Mouse (Mus musculus): ENCODE data around the gene Ftcd. TPM values are rescaled to one million over a fixed set of nuclear protein-coding genes. Genes with fewer than 3 reads are reported as not detected.

Ftcd gene
- polyA plus RNA-seq, 1 experiment, result not detected

DNA sequence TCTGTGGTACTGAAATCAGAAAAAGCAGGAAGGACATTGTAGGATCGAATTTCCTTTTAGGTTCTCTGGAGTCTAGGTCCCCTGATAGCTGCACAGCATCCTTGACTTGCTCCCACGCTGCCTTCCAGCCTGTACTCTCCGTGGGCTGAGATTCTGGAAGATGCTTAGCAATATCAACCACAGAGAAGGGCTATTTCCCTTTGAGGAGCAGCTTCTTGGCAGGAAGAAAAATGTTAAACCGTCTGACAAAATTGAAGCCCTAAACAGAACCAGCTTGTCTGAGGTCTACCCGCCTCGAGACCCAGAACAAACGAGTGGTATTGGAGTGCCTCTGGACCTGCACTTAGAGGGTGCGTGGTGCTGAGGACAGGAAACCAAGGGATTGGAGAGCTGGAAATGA is 57.2 kb downstream of the Ftcd start:
- no peaks in the 10 kb centered on the region for H3K4me1 ChIP-seq (ENCODE audit: control insufficient read depth, insufficient read depth, low read length)
- no peak overlapping the region for H3K9ac ChIP-seq (ENCODE audit: low read depth, poor library complexity, severe bottlenecking)
- no peaks in the 10 kb centered on the region for H3K36me3 ChIP-seq (ENCODE audit: control insufficient read depth, insufficient read depth, low read length, poor library complexity, severe bottlenecking)
- no peak overlapping the region for H3K27ac ChIP-seq (ENCODE audit: insufficient read depth, low read length)
- TF ChIP-seq CTCF (IDR thresholded peaks at IDR 0.05; ENCODE audit: low read depth, low read length) (no peak), EP300 (IDR thresholded peaks at IDR 0.05; ENCODE audit: insufficient read depth, low read depth, low read length) (no peak), POLR2A (IDR thresholded peaks at IDR 0.05; ENCODE audit: insufficient read depth, low read length) (no peak)
- H3K9me3 ChIP-seq (replicated peaks; ENCODE audit: control insufficient read depth, insufficient read depth, low read length, poor library complexity, severe bottlenecking), result no peaks in the 10 kb centered on the region
- H3K4me3 ChIP-seq (ENCODE audit: low read depth, low read length), result no peak overlapping the region
- H3K27me3 ChIP-seq (ENCODE audit: control insufficient read depth, insufficient read depth, low read length, poor library complexity, severe bottlenecking), result no peaks in the 10 kb centered on the region

DNA sequence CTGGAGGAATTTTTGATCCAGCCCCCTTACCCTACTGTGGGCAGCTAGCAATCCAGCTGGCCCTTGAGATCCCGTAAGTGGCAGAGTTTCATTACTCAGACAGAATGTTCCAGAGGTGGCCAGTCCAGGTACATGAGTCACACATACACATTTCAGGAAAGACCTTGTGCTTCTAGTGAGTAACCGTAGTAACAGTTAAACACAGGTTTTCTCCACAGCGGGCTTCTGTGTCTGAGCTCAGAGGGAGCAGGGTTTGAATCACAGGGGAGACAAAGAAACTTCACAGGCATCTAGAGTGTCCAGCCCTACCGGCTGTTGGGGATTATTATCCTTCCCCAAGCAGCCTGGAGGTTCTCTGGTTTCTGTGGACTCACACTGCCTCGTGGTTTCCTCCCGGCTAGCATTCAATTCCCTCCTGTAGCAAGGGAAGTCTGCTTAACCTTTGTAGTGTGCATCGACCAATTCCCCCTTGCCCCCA is 58.7 kb downstream of the Ftcd start:
- Histone ChIP-seq H3K4me3 (ENCODE audit: low read depth, low read length) (no peak overlapping the region), H3K9me3 (replicated peaks; ENCODE audit: control insufficient read depth, insufficient read depth, low read length, poor library complexity, severe bottlenecking) (no peaks in the 10 kb centered on the region), H3K36me3 (ENCODE audit: control insufficient read depth, insufficient read depth, low read length, poor library complexity, severe bottlenecking) (no peaks in the 10 kb centered on the region), H3K4me1 (ENCODE audit: control insufficient read depth, insufficient read depth, low read length) (no peaks in the 10 kb centered on the region), H3K9ac (ENCODE audit: low read depth, poor library complexity, severe bottlenecking) (no peak overlapping the region), H3K27ac (ENCODE audit: insufficient read depth, low read length) (no peak overlapping the region), H3K27me3 (ENCODE audit: control insufficient read depth, insufficient read depth, low read length, poor library complexity, severe bottlenecking) (no peaks in the 10 kb centered on the region)
- TF ChIP-seq CTCF (IDR thresholded peaks at IDR 0.05; ENCODE audit: low read depth, low read length), result no peak
- TF ChIP-seq EP300 (IDR thresholded peaks at IDR 0.05; ENCODE audit: insufficient read depth, low read depth, low read length), result no peak
- no peak for TF ChIP-seq POLR2A (IDR thresholded peaks at IDR 0.05; ENCODE audit: insufficient read depth, low read length)

DNA sequence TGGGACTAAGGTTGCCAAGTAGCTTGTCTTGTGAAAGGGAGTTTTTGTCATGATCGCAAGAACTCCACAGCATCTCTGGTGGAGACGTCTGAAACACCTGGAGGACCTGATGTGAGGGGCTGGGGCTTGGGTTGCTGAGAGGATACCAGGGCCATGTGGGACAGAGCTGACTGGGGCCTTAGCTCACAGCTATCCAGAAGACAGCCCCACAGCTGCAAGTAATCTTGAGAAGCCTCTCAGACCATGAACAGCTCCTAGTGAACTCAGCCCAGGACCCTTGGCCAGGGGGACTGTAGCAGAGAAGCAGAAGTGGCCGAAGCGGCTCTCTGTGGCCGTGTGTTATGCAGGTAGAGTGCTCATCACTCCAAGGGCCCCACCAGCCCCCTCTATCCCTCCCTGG is 59.1 kb downstream of the Ftcd start:
- Histone ChIP-seq H3K9ac (ENCODE audit: low read depth, poor library complexity, severe bottlenecking) (no peak overlapping the region), H3K27me3 (ENCODE audit: control insufficient read depth, insufficient read depth, low read length, poor library complexity, severe bottlenecking) (no peaks in the 10 kb centered on the region), H3K4me1 (ENCODE audit: control insufficient read depth, insufficient read depth, low read length) (no peaks in the 10 kb centered on the region), H3K27ac (ENCODE audit: insufficient read depth, low read length) (no peak overlapping the region), H3K36me3 (ENCODE audit: control insufficient read depth, insufficient read depth, low read length, poor library complexity, severe bottlenecking) (no peaks in the 10 kb centered on the region), H3K4me3 (ENCODE audit: low read depth, low read length) (no peak overlapping the region), H3K9me3 (replicated peaks; ENCODE audit: control insufficient read depth, insufficient read depth, low read length, poor library complexity, severe bottlenecking) (no peaks in the 10 kb centered on the region)
- TF ChIP-seq POLR2A (IDR thresholded peaks at IDR 0.05; ENCODE audit: insufficient read depth, low read length) (no peak), EP300 (IDR thresholded peaks at IDR 0.05; ENCODE audit: insufficient read depth, low read depth, low read length) (no peak), CTCF (IDR thresholded peaks at IDR 0.05; ENCODE audit: low read depth, low read length) (no peak)

DNA sequence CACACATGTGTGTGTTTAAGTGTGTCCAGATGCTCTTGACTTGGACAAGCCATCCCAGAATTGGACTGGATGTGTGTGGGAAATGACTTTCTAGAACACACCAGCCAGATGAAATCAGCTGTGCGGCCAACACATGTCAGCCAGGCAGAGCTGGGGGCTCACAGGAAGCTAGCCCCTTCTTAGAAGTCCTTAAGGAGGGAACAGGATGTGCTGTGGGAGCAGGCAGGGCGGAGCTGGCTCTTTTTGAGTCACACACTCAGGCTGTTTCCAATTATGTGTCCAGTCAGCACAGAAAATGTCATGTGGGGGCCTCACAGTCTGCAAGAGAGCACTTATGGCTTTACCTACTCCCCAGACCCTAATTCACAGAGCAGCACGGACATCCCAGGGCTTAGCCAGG is 60.6 kb downstream of the Ftcd start:
- Histone ChIP-seq H3K9ac (ENCODE audit: low read depth, poor library complexity, severe bottlenecking) (no peak overlapping the region), H3K27ac (ENCODE audit: insufficient read depth, low read length) (no peak overlapping the region), H3K36me3 (ENCODE audit: control insufficient read depth, insufficient read depth, low read length, poor library complexity, severe bottlenecking) (no peaks in the 10 kb centered on the region), H3K4me3 (ENCODE audit: low read depth, low read length) (no peak overlapping the region), H3K9me3 (replicated peaks; ENCODE audit: control insufficient read depth, insufficient read depth, low read length, poor library complexity, severe bottlenecking) (no peaks in the 10 kb centered on the region), H3K4me1 (ENCODE audit: control insufficient read depth, insufficient read depth, low read length) (no peaks in the 10 kb centered on the region), H3K27me3 (ENCODE audit: control insufficient read depth, insufficient read depth, low read length, poor library complexity, severe bottlenecking) (no peaks in the 10 kb centered on the region)
- TF ChIP-seq EP300 (IDR thresholded peaks at IDR 0.05; ENCODE audit: insufficient read depth, low read depth, low read length) (no peak), CTCF (IDR thresholded peaks at IDR 0.05; ENCODE audit: low read depth, low read length) (no peak), POLR2A (IDR thresholded peaks at IDR 0.05; ENCODE audit: insufficient read depth, low read length) (no peak)

DNA sequence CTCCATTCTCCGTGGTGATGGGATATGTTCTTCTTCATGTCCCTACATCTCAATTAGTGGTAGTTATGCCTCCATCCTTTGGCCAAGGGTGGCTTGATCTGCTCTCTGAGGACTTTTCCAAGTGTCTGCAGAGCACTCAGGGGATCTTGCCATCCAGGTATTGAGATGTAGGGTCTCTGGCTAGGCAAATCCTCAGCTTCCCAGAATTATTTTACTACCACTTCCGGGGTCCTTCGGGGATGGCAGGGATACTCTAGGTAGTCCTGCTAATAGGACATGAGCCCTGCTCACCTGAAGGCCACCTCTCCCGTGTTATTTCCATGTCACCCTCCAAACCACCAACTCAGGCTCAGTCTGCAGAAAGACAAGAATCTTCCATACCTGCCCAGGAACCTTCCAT is 61.2 kb downstream of the Ftcd start:
- Histone ChIP-seq H3K36me3 (ENCODE audit: control insufficient read depth, insufficient read depth, low read length, poor library complexity, severe bottlenecking) (no peaks in the 10 kb centered on the region), H3K4me3 (ENCODE audit: low read depth, low read length) (no peak overlapping the region), H3K9me3 (replicated peaks; ENCODE audit: control insufficient read depth, insufficient read depth, low read length, poor library complexity, severe bottlenecking) (no peaks in the 10 kb centered on the region), H3K27me3 (ENCODE audit: control insufficient read depth, insufficient read depth, low read length, poor library complexity, severe bottlenecking) (no peaks in the 10 kb centered on the region), H3K4me1 (ENCODE audit: control insufficient read depth, insufficient read depth, low read length) (no peaks in the 10 kb centered on the region), H3K27ac (ENCODE audit: insufficient read depth, low read length) (no peak overlapping the region), H3K9ac (ENCODE audit: low read depth, poor library complexity, severe bottlenecking) (no peak overlapping the region)
- TF ChIP-seq POLR2A (IDR thresholded peaks at IDR 0.05; ENCODE audit: insufficient read depth, low read length) (no peak), EP300 (IDR thresholded peaks at IDR 0.05; ENCODE audit: insufficient read depth, low read depth, low read length) (no peak), CTCF (IDR thresholded peaks at IDR 0.05; ENCODE audit: low read depth, low read length) (no peak)

Other genes starting within 250 kb of the Ftcd start
- 10.4 and 12.5 TPM in 2 replicates for gene Dip2a, start 230.4 kb upstream of the Ftcd start, polyA plus RNA-seq (2011; ENCODE audit: insufficient read depth, insufficient read length, low read depth, missing spikeins)
- 47.3 and 67.3 TPM in 2 replicates for gene AC141477.1, start 135.2 kb upstream of the Ftcd start, polyA plus RNA-seq (2011; ENCODE audit: insufficient read depth, insufficient read length, low read depth, missing spikeins)
- gene Pcnt, start 132.9 kb upstream of the Ftcd start, polyA plus RNA-seq (2011; ENCODE audit: insufficient read depth, insufficient read length, low read depth, missing spikeins), result 42.2 and 47.0 TPM in 2 replicates
- not detected in 2 replicates for gene 2610028H24Rik, start 126.6 kb upstream of the Ftcd start, polyA plus RNA-seq (2011; ENCODE audit: insufficient read depth, insufficient read length, low read depth, missing spikeins)
- gene Mcm3ap, start 106.7 kb upstream of the Ftcd start, polyA plus RNA-seq (2011; ENCODE audit: insufficient read depth, insufficient read length, low read depth, missing spikeins), result 59.1 and 66.6 TPM in 2 replicates
- 4.1 and 5.6 TPM in 2 replicates for gene Ybey, start 106.5 kb upstream of the Ftcd start, polyA plus RNA-seq (2011; ENCODE audit: insufficient read depth, insufficient read length, low read depth, missing spikeins)
- 111 and 112 TPM in 2 replicates for gene Lss, start 44.1 kb upstream of the Ftcd start, polyA plus RNA-seq (2011; ENCODE audit: insufficient read depth, insufficient read length, low read depth, missing spikeins)
- not detected in 2 replicates for gene Spatc1l, start 13.4 kb upstream of the Ftcd start, polyA plus RNA-seq (2011; ENCODE audit: insufficient read depth, insufficient read length, low read depth, missing spikeins)
- gene Col6a2, start 48.0 kb downstream of the Ftcd start, polyA plus RNA-seq (2011; ENCODE audit: insufficient read depth, insufficient read length, low read depth, missing spikeins), result 2.7 and 3.0 TPM in 2 replicates
- 4.5 and 4.7 TPM in 2 replicates for gene Col6a1, start 150.5 kb downstream of the Ftcd start, polyA plus RNA-seq (2011; ENCODE audit: insufficient read depth, insufficient read length, low read depth, missing spikeins)

All from ES-Bruce4 (cell line).